Mouse (Mus musculus) limb, embryonic 11.5 days (tissue): Measurements from ENCODE around the gene Bcl6b. TPM values are rescaled to one million over a fixed set of nuclear protein-coding genes. Genes with fewer than 3 reads are reported as not detected.
A peak's percentile ranks its signal among the peaks of the same experiment; 100 is the strongest.

Experiments
- ATAC-seq: fragments of 200-750 bp; cut with Nextera tagmentation; 2 replicates; pipeline ENCODE4 v1.8.0; 2017; ENCODE audit warnings: low read depth; ENCODE audit not compliant: insufficient number of reproducible peaks, low FRiP score, low TSS enrichment
- DNase-seq: peaks from one replicate; pipeline ENCODE4 v3.0.0-alpha.2; 2015; ENCODE audit warnings: low spot score
- H3K27ac ChIP-seq: fragments of 300-500 bp; sonication (generic); replicated peaks from 2 replicates; pipeline ENCODE4 v1.5.1; 2014; ENCODE audit warnings: low read depth, mild to moderate bottlenecking, low read length
- H3K27me3 ChIP-seq: fragments of 300-500 bp; sonication (generic); 2 replicates; pipeline ENCODE4 v1.6.1; 2014; ENCODE audit warnings: mild to moderate bottlenecking, low read length, mixed read lengths; ENCODE audit not compliant: control insufficient read depth, insufficient read depth
- H3K36me3 ChIP-seq: fragments of 300-500 bp; sonication (generic); 2 replicates; pipeline ENCODE4 v1.6.1; 2014; ENCODE audit warnings: mild to moderate bottlenecking, low read length, moderate library complexity, mixed read lengths; ENCODE audit not compliant: control insufficient read depth, insufficient read depth
- H3K4me1 ChIP-seq: fragments of 300-500 bp; sonication (generic); 2 replicates; pipeline ENCODE4 v1.6.1; 2014; ENCODE audit warnings: low read length, mixed read lengths; ENCODE audit not compliant: control insufficient read depth, insufficient read depth
- H3K4me2 ChIP-seq: fragments of 300-500 bp; sonication (generic); 2 replicates; pipeline ENCODE4 v1.6.1; 2014; ENCODE audit warnings: low read depth, mild to moderate bottlenecking, moderate library complexity; ENCODE audit not compliant: severe bottlenecking
- H3K4me3 ChIP-seq: fragments of 300-500 bp; sonication (generic); 2 replicates; pipeline ENCODE4 v1.5.1; 2014; ENCODE audit warnings: low read depth, low read length
- H3K9ac ChIP-seq: fragments of 300-500 bp; sonication (generic); 2 replicates; pipeline ENCODE4 v1.6.1; 2014; ENCODE audit warnings: mild to moderate bottlenecking, low read length
- H3K9me3 ChIP-seq: fragments of 300-500 bp; sonication (generic); 2 replicates; pipeline ENCODE4 v1.6.1; 2016; ENCODE audit warnings: low read length; ENCODE audit not compliant: control insufficient read depth
- WGBS: fragments of 180-500 bp; shearing (Covaris S2); extraction: QIAGEN DNeasy Blood & Tissue Kit; methylation state at CpG from one replicate; pipeline ENCODE4 v1.1.7; 2014; 5-methylcytosine and 5-hydroxymethylcytosine counted together
- polyA plus RNA-seq: library from polyadenylated mRNA; unstranded; fragments of >200 nt; fragmentation: Nextera tagmentation; extraction: Ambion mirVana; gene quantifications from 2 replicates; pipeline ENCODE4 v1.2.1, GENCODE M21; 2014

Bcl6b gene
- polyA plus RNA-seq: 7.3 and 7.5 TPM in 2 replicates

DNA sequence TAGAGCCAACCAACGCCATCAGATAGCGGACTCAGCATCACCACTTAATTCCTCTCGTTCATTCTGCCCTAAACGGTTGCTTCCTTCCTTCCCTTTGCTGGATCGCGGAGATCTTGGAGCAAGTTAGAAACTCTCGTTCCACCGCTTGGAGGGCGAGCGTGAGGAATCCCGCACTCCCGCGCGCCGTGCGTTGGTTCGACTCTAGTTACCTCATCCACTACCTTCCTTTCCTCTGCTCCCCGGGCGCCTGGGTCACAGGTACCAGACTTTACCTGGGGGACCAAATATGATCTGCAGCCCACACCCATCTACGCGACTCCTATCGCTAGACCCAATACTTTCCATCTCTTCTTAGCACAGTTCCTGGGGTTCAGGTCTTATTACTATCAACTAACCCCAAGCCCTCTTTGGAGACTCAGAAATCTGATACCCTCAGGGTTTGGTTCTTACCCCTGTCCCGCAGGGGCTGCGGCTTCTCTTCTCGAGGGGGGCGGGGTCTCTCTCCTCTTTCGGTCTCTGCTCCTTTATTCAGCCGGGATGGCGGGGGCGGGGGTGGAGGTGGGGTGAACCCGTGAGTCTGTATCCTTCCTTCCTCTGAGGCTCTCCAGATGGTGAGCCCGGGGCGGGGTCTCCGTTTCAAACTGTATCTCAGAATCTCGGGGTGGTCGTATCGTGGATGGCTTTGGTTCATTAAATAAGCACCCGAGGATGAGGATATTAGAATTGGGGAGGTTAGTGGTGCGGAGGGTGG, at the start of gene Bcl6b:
Gene Bcl6b, minus strand, starts transcription at position 539 of the 751 bp plus-strand sequence.
- DNase-seq (no peak), ATAC-seq (no peak)
- H3K27me3 ChIP-seq: peaks cover 55% of the 10 kb centered on the region
- H3K4me1 ChIP-seq: peaks cover 20% of the 10 kb centered on the region
- no peak within 1 kb of the TSS for H3K27ac ChIP-seq
- H3K9ac ChIP-seq: peak within 1 kb of the TSS; percentile 17; the same call in 1 of the 2 replicates
- H3K36me3 ChIP-seq: peaks cover 3% of the 10 kb centered on the region; the same call in 1 of the 2 replicates
- H3K4me3 ChIP-seq: peak within 1 kb of the TSS; percentile 21
- H3K4me2 ChIP-seq: peak within 1 kb of the TSS; percentile 37
- WGBS: 3% methylated on average over 39 of the region's 39 CpGs
- H3K9me3 ChIP-seq: no peaks in the 10 kb centered on the region

DNA sequence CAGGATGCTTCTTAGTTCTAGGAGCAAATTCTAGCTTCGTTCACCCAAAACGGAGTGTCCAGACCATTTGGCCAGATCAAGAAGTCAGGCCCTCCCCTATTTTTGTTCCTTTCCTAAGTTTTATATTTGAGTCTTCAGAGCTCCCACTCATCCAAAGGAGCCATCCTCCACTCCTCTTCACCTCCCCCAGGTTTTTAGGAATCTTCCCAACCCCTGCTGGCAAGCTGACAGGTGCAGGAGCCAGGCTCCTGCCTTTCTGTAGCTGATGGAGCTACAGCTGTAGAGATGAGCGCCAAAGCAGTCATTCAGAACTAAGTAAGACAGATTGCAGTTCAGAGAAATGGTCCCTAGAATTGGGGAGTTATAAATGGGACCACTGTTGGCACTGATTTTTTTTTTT, 49.4 kb upstream of the Bcl6b start:
- 91% methylated on average over 3 of the region's 3 CpGs for WGBS
- H3K4me2 ChIP-seq: no peak overlapping the region
- no peak overlapping the region for H3K27ac ChIP-seq
- no peak overlapping the region for H3K9ac ChIP-seq
- H3K4me1 ChIP-seq: no peaks in the 10 kb centered on the region
- H3K4me3 ChIP-seq: no peak overlapping the region
- H3K36me3 ChIP-seq: no peaks in the 10 kb centered on the region
- no peaks in the 10 kb centered on the region for H3K27me3 ChIP-seq
- no peaks in the 10 kb centered on the region for H3K9me3 ChIP-seq
- DNase-seq (no peak), ATAC-seq (no peak)

DNA sequence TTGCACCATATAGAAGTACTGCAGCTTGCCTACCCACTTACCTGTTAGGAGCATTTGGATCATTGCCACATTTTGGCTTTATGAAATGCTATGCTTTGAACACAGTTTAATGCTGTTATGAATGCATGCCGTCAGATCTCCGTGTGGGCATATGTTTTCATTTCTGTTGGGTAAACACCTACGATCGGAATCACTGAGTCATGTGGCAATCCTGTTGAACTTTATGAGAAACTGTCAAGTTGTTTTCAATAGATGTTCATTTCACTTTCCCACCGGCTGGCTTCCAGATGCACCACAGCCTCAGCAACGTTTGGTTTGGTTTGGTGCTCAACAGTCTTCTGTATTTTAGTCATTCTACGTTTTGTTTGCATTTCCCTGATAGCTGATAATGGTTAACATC, 42.0 kb upstream of the Bcl6b start:
- no peaks in the 10 kb centered on the region for H3K9me3 ChIP-seq
- ATAC-seq (no peak), DNase-seq (no peak)
- WGBS: 82% methylated on average over 7 of the region's 7 CpGs
- no peaks in the 10 kb centered on the region for H3K4me1 ChIP-seq
- H3K27ac ChIP-seq: no peak overlapping the region
- no peak overlapping the region for H3K9ac ChIP-seq
- H3K27me3 ChIP-seq: no peaks in the 10 kb centered on the region
- H3K36me3 ChIP-seq: no peaks in the 10 kb centered on the region
- no peak overlapping the region for H3K4me3 ChIP-seq
- H3K4me2 ChIP-seq: no peak overlapping the region

DNA sequence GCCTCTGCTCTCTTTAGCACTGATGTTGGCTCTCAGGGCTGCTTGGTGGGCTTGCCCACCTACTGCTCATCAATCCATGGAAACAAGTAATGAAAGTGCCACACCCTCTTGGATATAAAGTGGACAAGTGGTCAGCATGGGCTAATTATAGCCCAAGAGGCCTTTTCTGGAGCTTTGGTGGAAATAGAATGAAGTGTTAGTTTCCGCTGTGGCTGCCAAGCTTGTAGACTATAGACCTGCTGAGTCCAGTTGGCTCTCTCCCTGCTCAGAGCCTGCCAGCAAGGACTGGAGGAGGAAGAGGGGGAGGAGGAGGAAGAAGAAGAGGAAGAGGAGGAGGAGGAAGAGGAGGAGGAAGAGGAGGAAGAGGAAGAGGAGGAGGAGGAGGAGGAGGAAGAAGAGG, 36.8 kb upstream of the Bcl6b start:
- H3K4me3 ChIP-seq: no peak overlapping the region
- H3K9ac ChIP-seq: no peak overlapping the region
- no peaks in the 10 kb centered on the region for H3K27me3 ChIP-seq
- no peak for ATAC-seq
- WGBS: 86% methylated on average over 1 of the region's 1 CpGs
- DNase-seq: no peak
- H3K4me2 ChIP-seq: no peak overlapping the region
- H3K36me3 ChIP-seq: no peaks in the 10 kb centered on the region
- no peak overlapping the region for H3K27ac ChIP-seq
- no peaks in the 10 kb centered on the region for H3K4me1 ChIP-seq
- H3K9me3 ChIP-seq: no peaks in the 10 kb centered on the region

DNA sequence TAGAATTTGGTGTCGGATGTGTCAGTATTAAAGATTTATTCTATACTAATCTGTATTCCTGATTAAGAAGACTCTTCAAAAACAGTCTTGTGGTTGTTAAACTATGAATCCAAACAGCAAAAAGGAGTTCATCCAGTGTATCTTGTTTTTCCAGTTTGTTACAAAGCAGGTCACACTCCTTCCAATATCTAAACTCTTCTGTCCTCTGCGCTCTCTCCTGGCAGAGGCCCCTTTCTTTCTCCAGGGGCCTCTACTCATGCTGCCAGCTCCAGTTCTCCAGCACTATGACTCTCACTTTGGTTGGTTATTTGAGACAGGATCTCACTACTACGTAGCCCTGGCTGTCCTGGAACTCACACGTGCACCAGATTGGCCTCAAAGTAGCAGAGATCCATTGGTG, 36.2 kb upstream of the Bcl6b start:
- ATAC-seq (no peak), DNase-seq (no peak)
- H3K27me3 ChIP-seq: no peaks in the 10 kb centered on the region
- H3K9me3 ChIP-seq: no peaks in the 10 kb centered on the region
- H3K27ac ChIP-seq: no peak overlapping the region
- H3K9ac ChIP-seq: no peak overlapping the region
- no peak overlapping the region for H3K4me2 ChIP-seq
- WGBS: 71% methylated on average over 4 of the region's 4 CpGs
- no peaks in the 10 kb centered on the region for H3K4me1 ChIP-seq
- no peak overlapping the region for H3K4me3 ChIP-seq
- H3K36me3 ChIP-seq: no peaks in the 10 kb centered on the region

DNA sequence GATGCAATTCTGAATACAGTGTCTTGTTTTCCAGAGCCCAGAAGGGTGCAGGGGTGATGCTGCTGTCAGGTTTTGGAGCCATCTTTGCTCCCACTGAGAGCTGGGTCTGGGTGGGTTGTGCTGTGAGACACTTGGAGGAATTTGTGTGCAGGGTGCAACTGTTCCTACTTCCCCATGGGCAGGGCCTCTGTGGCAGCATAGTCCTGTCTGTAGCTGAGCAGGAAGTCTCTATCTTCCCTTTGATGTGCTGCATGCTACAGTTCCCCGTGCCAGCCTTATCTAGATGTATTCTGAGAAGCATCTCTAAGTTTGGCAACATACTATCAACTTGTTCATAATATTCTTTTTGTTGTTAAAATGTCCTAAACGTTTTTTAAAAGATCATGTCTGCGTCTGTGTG, 35.7 kb upstream of the Bcl6b start:
- Histone ChIP-seq H3K9me3 (no peaks in the 10 kb centered on the region), H3K4me3 (no peak overlapping the region), H3K36me3 (no peaks in the 10 kb centered on the region), H3K4me1 (no peaks in the 10 kb centered on the region), H3K9ac (no peak overlapping the region), H3K4me2 (no peak overlapping the region), H3K27me3 (no peaks in the 10 kb centered on the region), H3K27ac (no peak overlapping the region)
- WGBS: 60% methylated on average over 3 of the region's 3 CpGs
- ATAC-seq (no peak), DNase-seq (no peak)

DNA sequence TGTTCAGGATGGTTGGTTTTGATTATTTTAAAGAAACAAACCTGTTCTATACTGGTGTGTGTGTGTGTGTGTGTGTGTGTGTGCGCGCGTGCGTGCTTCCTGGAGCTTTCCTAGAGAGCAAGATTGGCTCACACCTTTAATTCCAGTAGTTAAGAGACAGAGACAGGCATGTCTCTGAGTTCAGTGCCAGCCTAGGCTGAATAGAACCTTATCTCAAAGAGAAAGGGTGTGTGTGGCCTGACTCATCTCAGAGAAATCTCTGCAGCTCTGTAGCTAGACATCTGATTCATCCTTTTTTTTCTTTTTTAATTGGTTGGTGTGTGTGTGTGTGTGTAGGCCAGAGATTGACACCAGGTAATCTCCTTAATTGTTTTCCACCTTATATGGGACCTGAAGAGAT, 29.4 kb upstream of the Bcl6b start:
- Histone ChIP-seq H3K27me3 (peaks cover 15% of the 10 kb centered on the region), H3K9me3 (no peaks in the 10 kb centered on the region), H3K4me3 (no peak overlapping the region), H3K4me1 (no peaks in the 10 kb centered on the region), H3K27ac (no peak overlapping the region), H3K36me3 (no peaks in the 10 kb centered on the region), H3K4me2 (no peak overlapping the region), H3K9ac (no peak overlapping the region)
- WGBS: 94% methylated on average over 4 of the region's 4 CpGs
- DNase-seq: no peak
- ATAC-seq: no peak

DNA sequence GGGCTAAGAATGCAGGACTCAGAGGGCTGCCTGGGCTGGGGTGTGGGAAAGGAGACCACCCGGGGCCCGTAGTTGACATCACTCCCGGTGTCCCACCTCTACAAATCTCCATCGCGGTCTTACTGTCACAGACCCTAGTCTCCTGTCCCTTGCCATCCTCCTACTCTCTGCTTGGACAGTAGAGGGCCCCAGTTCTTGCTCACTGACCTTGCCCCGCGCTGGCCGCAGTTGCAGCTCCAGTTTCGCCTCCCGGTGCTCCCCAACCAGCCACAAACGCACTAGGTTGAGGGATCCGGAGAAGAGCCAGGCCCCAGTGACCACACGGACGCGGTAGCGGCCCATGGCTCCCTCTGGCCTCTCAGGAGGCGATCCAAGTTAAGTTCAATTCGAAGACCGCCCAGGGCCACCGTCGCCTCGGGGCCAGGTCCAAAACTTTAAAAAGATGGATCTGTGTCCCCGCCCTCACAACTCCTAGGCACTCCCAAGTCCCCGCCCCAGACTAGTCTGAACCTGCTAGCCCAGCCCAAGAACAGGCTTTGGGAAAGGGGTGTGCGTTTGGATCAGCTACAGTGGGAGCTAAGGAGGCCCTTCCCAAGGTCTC, 25.4 kb upstream of the Bcl6b start, which contains the start of gene Alox12:
Gene Alox12, minus strand, starts transcription at position 423 of the 601 bp plus-strand sequence.
- no peaks in the 10 kb centered on the region for H3K36me3 ChIP-seq
- peak within 1 kb of the TSS; percentile 47 for H3K4me2 ChIP-seq
- no peaks in the 10 kb centered on the region for H3K4me1 ChIP-seq
- peak within 1 kb of the TSS; percentile 20; the same call in 1 of the 2 replicates for H3K4me3 ChIP-seq
- under 1% methylated on average over 25 of the region's 25 CpGs for WGBS
- ATAC-seq (no peak), DNase-seq (peak; percentile 55)
- H3K27ac ChIP-seq: no peak within 1 kb of the TSS
- peaks cover 34% of the 10 kb centered on the region for H3K27me3 ChIP-seq
- no peaks in the 10 kb centered on the region for H3K9me3 ChIP-seq
- no peak within 1 kb of the TSS for H3K9ac ChIP-seq
